Mouse (Mus musculus) brain, embryonic 14.5 days (tissue): ENCODE data around the gene Lypd5.

Experiments used
- CTCF ChIP-seq: fragments of 200-500 bp; IDR thresholded peaks from 2 replicates; pipeline ENCODE4 v1.5.1; 2012; ENCODE audit warnings: inconsistent platforms, mild to moderate bottlenecking, moderate library complexity, borderline replicate concordance; ENCODE audit not compliant: insufficient read depth, insufficient read length; ENCODE audit errors: extremely low read depth
- POLR2A ChIP-seq: fragments of 200-500 bp; IDR thresholded peaks from 2 replicates; pipeline ENCODE4 v1.6.1; 2012; ENCODE audit warnings: mild to moderate bottlenecking, inconsistent platforms, borderline replicate concordance; ENCODE audit not compliant: poor library complexity, insufficient read depth, insufficient read length, severe bottlenecking; ENCODE audit errors: extremely low read depth

GRCm38 (mm10) chr7:24394054-24394453 is 45.1 kb downstream of the Lypd5 start:
- no peak for TF ChIP-seq POLR2A
- TF ChIP-seq CTCF = no peak
